Mouse (Mus musculus) lung, postnatal 0 days (tissue): Measurements from ENCODE around the gene Rasl10b. TPM values are rescaled to one million over a fixed set of nuclear protein-coding genes. Genes with fewer than 3 reads are reported as not detected.

Source experiments
- ATAC-seq: fragments of 200-750 bp; cut with Nextera tagmentation; 2 replicates; pipeline ENCODE4 v1.8.0; 2017; ENCODE audit warnings: moderate library complexity
- DNase-seq: peaks from one replicate; pipeline ENCODE4 v3.0.0-alpha.2; 2016; ENCODE audit warnings: low spot score
- H3K27ac ChIP-seq: fragments of 300-500 bp; sonication (generic); 2 replicates; pipeline ENCODE4 v1.5.1; 2014; ENCODE audit warnings: antibody characterized with exemption, mild to moderate bottlenecking, low read length, mixed read lengths
- H3K27me3 ChIP-seq: fragments of 300-500 bp; sonication (generic); replicated peaks from 2 replicates; pipeline ENCODE4 v1.6.1; 2014; ENCODE audit warnings: low read length, mixed read lengths; ENCODE audit not compliant: insufficient read depth
- H3K36me3 ChIP-seq: fragments of 300-500 bp; sonication (generic); 2 replicates; pipeline ENCODE4 v1.6.1; 2014; ENCODE audit warnings: low read length, mixed read lengths; ENCODE audit not compliant: insufficient read depth
- H3K4me1 ChIP-seq: fragments of 300-500 bp; sonication (generic); 2 replicates; pipeline ENCODE4 v1.6.1; 2014; ENCODE audit warnings: antibody characterized with exemption, low read depth, low read length, mixed read lengths; ENCODE audit not compliant: insufficient read depth
- H3K4me2 ChIP-seq: fragments of 300-500 bp; sonication (generic); replicated peaks from 2 replicates; pipeline ENCODE4 v1.6.1; 2014; ENCODE audit warnings: low read depth, mild to moderate bottlenecking, low read length, moderate library complexity, mixed read lengths
- H3K4me3 ChIP-seq: fragments of 300-500 bp; sonication (generic); 2 replicates; pipeline ENCODE4 v1.5.1; 2014; ENCODE audit warnings: low read depth, low read length
- H3K9ac ChIP-seq: fragments of 300-500 bp; sonication (generic); replicated peaks from 2 replicates; pipeline ENCODE4 v1.6.1; 2014; ENCODE audit warnings: low read depth, mild to moderate bottlenecking
- H3K9me3 ChIP-seq: fragments of 300-500 bp; sonication (generic); 2 replicates; pipeline ENCODE4 v1.6.1; 2016; ENCODE audit warnings: low read length, mixed read lengths
- CTCF ChIP-seq: IDR thresholded peaks from 2 replicates; pipeline ENCODE4 v1.5.1; 2016; ENCODE audit warnings: antibody characterized with exemption, mild to moderate bottlenecking
- EP300 ChIP-seq: IDR thresholded peaks from 2 replicates; pipeline ENCODE4 v1.6.1; 2016; ENCODE audit warnings: antibody characterized with exemption, mild to moderate bottlenecking, control low read depth
- WGBS: fragments of 180-500 bp; shearing (Covaris S2); extraction: QIAGEN DNeasy Blood & Tissue Kit; methylation state at CpG from one replicate; pipeline ENCODE4 v1.1.7; 2014; 5-methylcytosine and 5-hydroxymethylcytosine counted together
- polyA plus RNA-seq: library from polyadenylated mRNA; unstranded; fragments of >200 nt; fragmentation: Nextera tagmentation; extraction: Ambion mirVana; gene quantifications from 2 replicates; pipeline ENCODE4 v1.2.1, GENCODE M21; 2015

Rasl10b gene
- polyA plus RNA-seq, 1 experiment from 2014 or later: 0.80 TPM

GRCm38 (mm10) chr11:83421305-83421704 is 12.4 kb downstream of the Rasl10b start:
- Histone ChIP-seq H3K27ac (no peak overlapping the region), H3K9ac (no peak overlapping the region), H3K4me1 (no peaks in the 10 kb centered on the region), H3K9me3 (no peaks in the 10 kb centered on the region), H3K4me2 (no peak overlapping the region), H3K27me3 (peaks cover 11% of the 10 kb centered on the region; the same call in 1 of the 2 replicates), H3K36me3 (no peaks in the 10 kb centered on the region), H3K4me3 (no peak overlapping the region)
- ATAC-seq: no peak
- 1% methylated on average over 9 of the region's 9 CpGs for WGBS
- no peak for TF ChIP-seq EP300
- no peak for TF ChIP-seq CTCF
- DNase-seq: peak; percentile 80

- DNase-seq (peak; percentile 61), ATAC-seq (peak; percentile 50; the same call in 1 of the 2 replicates)
- 6% methylated on average over 8 of the region's 8 CpGs for WGBS
- H3K4me3 ChIP-seq: no peak overlapping the region
- H3K9me3 ChIP-seq: no peaks in the 10 kb centered on the region
- no peaks in the 10 kb centered on the region for H3K4me1 ChIP-seq
- no peaks in the 10 kb centered on the region for H3K27me3 ChIP-seq
- H3K4me2 ChIP-seq: no peak overlapping the region
- no peaks in the 10 kb centered on the region for H3K36me3 ChIP-seq
- H3K9ac ChIP-seq: no peak overlapping the region
- no peak overlapping the region for H3K27ac ChIP-seq
- TF ChIP-seq EP300 (no peak), CTCF (peak; percentile 96)
Measured at GRCm38 (mm10) chr11:83424681-83425080, 15.7 kb downstream of the Rasl10b start.

- H3K9ac ChIP-seq: no peak overlapping the region
- H3K4me1 ChIP-seq: no peaks in the 10 kb centered on the region
- no peak overlapping the region for H3K27ac ChIP-seq
- ATAC-seq: no peak
- TF ChIP-seq EP300 (no peak), CTCF (no peak)
- no peaks in the 10 kb centered on the region for H3K9me3 ChIP-seq
- 20% methylated on average over 17 of the region's 17 CpGs for WGBS
- H3K4me2 ChIP-seq: no peak overlapping the region
- H3K4me3 ChIP-seq: no peak overlapping the region
- H3K27me3 ChIP-seq: no peaks in the 10 kb centered on the region
- no peaks in the 10 kb centered on the region for H3K36me3 ChIP-seq
- no peak for DNase-seq
Measured at GRCm38 (mm10) chr11:83426964-83427363, 18.0 kb downstream of the Rasl10b start.

GRCm38 (mm10) chr11:83429355-83429754 is 20.4 kb downstream of the Rasl10b start, which contains the start of gene Gas2l2:
TSS of gene Gas2l2 (minus strand) at chr11:83429455.
- Histone ChIP-seq H3K4me2 (no peak within 1 kb of the TSS), H3K4me1 (no peaks in the 10 kb centered on the region), H3K36me3 (no peaks in the 10 kb centered on the region), H3K4me3 (no peak within 1 kb of the TSS), H3K27ac (no peak within 1 kb of the TSS), H3K9ac (no peak within 1 kb of the TSS), H3K9me3 (no peaks in the 10 kb centered on the region), H3K27me3 (no peaks in the 10 kb centered on the region)
- WGBS: 53% methylated on average over 5 of the region's 5 CpGs
- TF ChIP-seq CTCF: no peak
- no peak for TF ChIP-seq EP300
- no peak for ATAC-seq
- DNase-seq: no peak

- DNase-seq (no peak), ATAC-seq (no peak)
- WGBS: 63% methylated on average over 2 of the region's 2 CpGs
- H3K9me3 ChIP-seq: no peaks in the 10 kb centered on the region
- H3K27me3 ChIP-seq: no peaks in the 10 kb centered on the region
- TF ChIP-seq EP300 (no peak), CTCF (no peak)
- H3K36me3 ChIP-seq: no peaks in the 10 kb centered on the region
- no peaks in the 10 kb centered on the region for H3K4me1 ChIP-seq
- H3K9ac ChIP-seq: no peak overlapping the region
- no peak overlapping the region for H3K4me2 ChIP-seq
- no peak overlapping the region for H3K4me3 ChIP-seq
- H3K27ac ChIP-seq: no peak overlapping the region
Measured at GRCm38 (mm10) chr11:83432533-83432932, 23.6 kb downstream of the Rasl10b start.

GRCm38 (mm10) chr11:83437377-83437776 is 28.4 kb downstream of the Rasl10b start, which contains the start of gene 1700020L24Rik:
TSS of gene 1700020L24Rik (plus strand) at chr11:83437677.
- 76% methylated on average over 1 of the region's 1 CpGs for WGBS
- Histone ChIP-seq H3K4me3 (no peak within 1 kb of the TSS), H3K27me3 (peaks cover 14% of the 10 kb centered on the region), H3K4me2 (no peak within 1 kb of the TSS), H3K4me1 (no peaks in the 10 kb centered on the region), H3K36me3 (no peaks in the 10 kb centered on the region), H3K9me3 (no peaks in the 10 kb centered on the region), H3K9ac (no peak within 1 kb of the TSS), H3K27ac (no peak within 1 kb of the TSS)
- DNase-seq (no peak), ATAC-seq (no peak)
- TF ChIP-seq CTCF (no peak), EP300 (no peak)
